Mouse (Mus musculus): Measurements from ENCODE around the gene Hus1b.

GRCm38 (mm10) chr13:30921914-30922313 is 25.6 kb downstream of the Hus1b start:
- TF ChIP-seq CTCF (IDR thresholded peaks at IDR 0.05; ENCODE audit: borderline replicate concordance, insufficient read depth, low read length) (no peak), POLR2A (IDR thresholded peaks at IDR 0.05; ENCODE audit: low read depth, low read length) (no peak)

Measured in embryonic fibroblast, embryonic 13.5 days (primary cell).